Comparison of ENCODE assay signal across 20 mouse cellular contexts in the genomic region with DNA sequence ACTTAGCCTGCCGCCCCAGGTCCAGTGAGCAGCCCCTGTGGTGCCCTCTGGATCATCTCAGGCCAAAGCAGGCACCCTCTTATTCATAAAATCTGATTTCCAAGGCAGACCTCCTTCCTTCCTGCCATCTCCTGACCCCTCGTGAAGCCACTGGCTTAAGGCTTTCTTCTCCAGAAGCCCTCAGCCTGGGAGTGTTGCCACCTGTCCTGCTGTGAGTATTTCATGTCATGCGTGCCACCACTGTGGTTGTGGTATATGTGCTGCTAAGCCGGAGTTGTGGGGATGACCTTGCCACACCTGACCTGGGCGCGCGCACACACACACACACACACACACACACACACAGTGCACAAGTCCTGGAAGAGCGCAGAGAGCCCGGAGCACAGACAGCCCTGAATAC.
DNase-seq lines count a peak whose midpoint lies in the region; ATAC-seq lines count a peak whose summit lies in the region.
"Had no signal": no experiment of that assay in that cellular context is flagged by ENCODE, and none has a peak within 500 bp of the region (broad histone marks: within the 10 kb centered on the region; RNA-seq: fewer than 3 reads in every experiment).

No protein-coding gene starts in this region.

- H3K4me2 ChIP-seq in forebrain, embryonic 13.5 days: peak overlapping the region; percentile 15; the same call in 1 of the 2 replicates
- no peak overlapping the region for H3K4me2 ChIP-seq in hindbrain, embryonic 13.5 days
- H3K4me2 ChIP-seq in midbrain, embryonic 15.5 days: no peak overlapping the region
- H3K4me2 ChIP-seq: heart, embryonic 15.5 days; limb, embryonic 13.5 days; liver, embryonic 15.5 days had no signal

- peak; percentile 55 to 57 for DNase-seq in cerebellum, postnatal 14 days
- no peak for DNase-seq in cerebellum, adult 9-10 months
- DNase-seq in embryo, embryonic 11 days: no peak
- no peak for DNase-seq in right cerebral cortex, postnatal 25 days
- no peak for DNase-seq in right cerebral cortex, postnatal 36 days (ENCODE audit: low spot score in 2 of 2)
- DNase-seq: gastrocnemius, adult 2 months; heart, adult 18-20 months; kidney, adult 18-20 months; kidney, postnatal 14 days; layer of hippocampus, adult 9-11 months; right cerebral cortex, postnatal 4 days; thymus, postnatal 25 days had no signal

- no peaks in the 10 kb centered on the region for H3K36me3 ChIP-seq in forebrain, embryonic 13.5 days (ENCODE audit: poor library complexity, severe bottlenecking)
- no peaks in the 10 kb centered on the region for H3K36me3 ChIP-seq in hindbrain, embryonic 13.5 days
- H3K36me3 ChIP-seq in midbrain, embryonic 15.5 days (replicated peaks): no peaks in the 10 kb centered on the region
- H3K36me3 ChIP-seq: heart, embryonic 15.5 days; limb, embryonic 13.5 days; liver, embryonic 15.5 days had no signal

- H3K4me1 ChIP-seq in forebrain, embryonic 13.5 days: peaks cover 57% of the 10 kb centered on the region
- H3K4me1 ChIP-seq in hindbrain, embryonic 13.5 days (replicated peaks): peaks cover 61% of the 10 kb centered on the region
- peaks cover 54% of the 10 kb centered on the region for H3K4me1 ChIP-seq in midbrain, embryonic 15.5 days
- H3K4me1 ChIP-seq: heart, embryonic 15.5 days; limb, embryonic 13.5 days; liver, embryonic 15.5 days had no signal

- 71% methylated on average over 9 of the region's 9 CpGs for WGBS in forebrain, embryonic 13.5 days
- 72% methylated on average over 9 of the region's 9 CpGs for WGBS in hindbrain, embryonic 13.5 days
- WGBS in midbrain, embryonic 15.5 days: 68% methylated on average over 9 of the region's 9 CpGs

- no peaks in the 10 kb centered on the region for H3K27me3 ChIP-seq in forebrain, embryonic 13.5 days
- no peaks in the 10 kb centered on the region for H3K27me3 ChIP-seq in hindbrain, embryonic 13.5 days
- no peaks in the 10 kb centered on the region for H3K27me3 ChIP-seq in midbrain, embryonic 15.5 days (replicated peaks)
- H3K27me3 ChIP-seq: heart, embryonic 15.5 days; liver, embryonic 15.5 days had no signal

- peak; percentile 3; the same call in 1 of the 2 replicates for ATAC-seq in forebrain, embryonic 13.5 days
- peak; percentile 12; the same call in 1 of the 2 replicates for ATAC-seq in hindbrain, embryonic 13.5 days (ENCODE audit: low FRiP score)
- peak; percentile 7; the same call in 1 of the 2 replicates for ATAC-seq in midbrain, embryonic 15.5 days (replicated peaks)
- ATAC-seq: lung, postnatal 0 days had no signal

- H3K9me3 ChIP-seq in forebrain, embryonic 13.5 days (replicated peaks): no peaks in the 10 kb centered on the region
- H3K9me3 ChIP-seq in hindbrain, embryonic 13.5 days: no peaks in the 10 kb centered on the region
- H3K9me3 ChIP-seq in midbrain, embryonic 15.5 days: no peaks in the 10 kb centered on the region
- H3K9me3 ChIP-seq: heart, embryonic 15.5 days; limb, embryonic 13.5 days; liver, embryonic 15.5 days had no signal

- no peak overlapping the region for H3K4me3 ChIP-seq in forebrain, embryonic 13.5 days
- H3K4me3 ChIP-seq in hindbrain, embryonic 13.5 days: no peak overlapping the region
- no peak overlapping the region for H3K4me3 ChIP-seq in midbrain, embryonic 15.5 days
- H3K4me3 ChIP-seq: gastrocnemius, adult 2 months; heart, embryonic 15.5 days; limb, embryonic 13.5 days; liver, embryonic 15.5 days; myocyte had no signal

- peak overlapping the region; percentile 57 for H3K27ac ChIP-seq in forebrain, embryonic 13.5 days
- H3K27ac ChIP-seq in hindbrain, embryonic 13.5 days: peak overlapping the region; percentile 74
- peak overlapping the region; percentile 65 for H3K27ac ChIP-seq in midbrain, embryonic 15.5 days
- H3K27ac ChIP-seq: gastrocnemius, adult 2 months; heart, embryonic 15.5 days; limb, embryonic 13.5 days; liver, embryonic 15.5 days had no signal

- no peak overlapping the region for H3K9ac ChIP-seq in forebrain, embryonic 13.5 days
- no peak overlapping the region for H3K9ac ChIP-seq in hindbrain, embryonic 13.5 days
- no peak overlapping the region for H3K9ac ChIP-seq in midbrain, embryonic 15.5 days
- H3K9ac ChIP-seq: heart, embryonic 15.5 days; limb, embryonic 13.5 days; liver, embryonic 15.5 days had no signal

Comparison
In these comparisons a context has a peak if more than half of its experiments do, and no peak if none do; other contexts are left out.
1. DNase-seq: peak in cerebellum, postnatal 14 days (2 of 2); none in cerebellum, adult 9-10 months (single experiment), embryo, embryonic 11 days (single experiment), right cerebral cortex, postnatal 25 days (single experiment) and right cerebral cortex, postnatal 36 days (0 of 2).
2. Peak in every context shown above with its lines, with median percentiles within 50 percentile points of each other: ATAC-seq and H3K27ac ChIP-seq.